Mouse (Mus musculus) spleen, postnatal 36 days (tissue): ENCODE results near the gene Dennd6b.

Source experiments
- DNase-seq, 2 experiments: peaks; one replicate each; pipeline ENCODE4 v3.0.0; 2022; ENCODE audit warnings: low spot score in 2 of 2, mixed read lengths in 1 of 2

The Dennd6b gene

GRCm38 (mm10) chr15:89181561-89182270 lies 14.6 kb downstream of the Dennd6b start:
- no peak for DNase-seq

- DNase-seq = peak; percentile 40 to 46
Observed at GRCm38 (mm10) chr15:89180571-89181229, 15.6 kb downstream of the Dennd6b start, which contains the start of gene Plxnb2. TSS of gene Plxnb2 (minus strand) at chr15:89180788.

- DNase-seq = no peak
Observed at GRCm38 (mm10) chr15:89180081-89180541, 16.2 kb downstream of the Dennd6b start.

- no peak for DNase-seq
Observed at GRCm38 (mm10) chr15:89179630-89179964, 16.7 kb downstream of the Dennd6b start.

- DNase-seq = peak; percentile 41 to 51
Observed at GRCm38 (mm10) chr15:89178954-89179629, 17.2 kb downstream of the Dennd6b start.

GRCm38 (mm10) chr15:89178260-89178860 lies 17.9 kb downstream of the Dennd6b start:
- DNase-seq = no peak

GRCm38 (mm10) chr15:89177576-89178259 lies 18.6 kb downstream of the Dennd6b start:
- DNase-seq = peak; percentile 26 to 61

- peak; percentile 63 to 71 for DNase-seq
Observed at GRCm38 (mm10) chr15:89177121-89177520, 19.2 kb downstream of the Dennd6b start.

GRCm38 (mm10) chr15:89175411-89176155 lies 20.7 kb downstream of the Dennd6b start:
- no peak for DNase-seq

GRCm38 (mm10) chr15:89174889-89175339 lies 21.4 kb downstream of the Dennd6b start:
- DNase-seq = no peak

- peak; percentile 24 to 38 for DNase-seq
Observed at GRCm38 (mm10) chr15:89173906-89174214, 22.4 kb downstream of the Dennd6b start.

- peak in 1 of 2 experiments; percentile 37 for DNase-seq
Observed at GRCm38 (mm10) chr15:89173024-89173905, 23.0 kb downstream of the Dennd6b start.

GRCm38 (mm10) chr15:89172276-89172935 lies 23.9 kb downstream of the Dennd6b start:
- no peak for DNase-seq

- DNase-seq = peak in 1 of 2 experiments; percentile 18
Observed at GRCm38 (mm10) chr15:89171526-89172051, 24.7 kb downstream of the Dennd6b start.

- no peak for DNase-seq
Observed at GRCm38 (mm10) chr15:89170102-89170501, 26.2 kb downstream of the Dennd6b start.

GRCm38 (mm10) chr15:89169431-89169830 lies 26.9 kb downstream of the Dennd6b start:
- DNase-seq = no peak

- no peak for DNase-seq
Observed at GRCm38 (mm10) chr15:89168922-89169321, 27.4 kb downstream of the Dennd6b start.

GRCm38 (mm10) chr15:89165478-89165877 lies 30.8 kb downstream of the Dennd6b start:
- DNase-seq = no peak

- DNase-seq = no peak
Observed at GRCm38 (mm10) chr15:89161397-89161796, 34.9 kb downstream of the Dennd6b start.
